Mouse (Mus musculus) brain, embryonic 14.5 days (tissue): ENCODE results near the gene 4931428L18Rik.

ENCODE experiments used
- CTCF ChIP-seq: fragments of 200-500 bp; IDR thresholded peaks from 2 replicates; pipeline ENCODE4 v1.5.1; 2012; ENCODE audit warnings: inconsistent platforms, mild to moderate bottlenecking, moderate library complexity, borderline replicate concordance; ENCODE audit not compliant: insufficient read depth, insufficient read length; ENCODE audit errors: extremely low read depth
- POLR2A ChIP-seq: fragments of 200-500 bp; IDR thresholded peaks from 2 replicates; pipeline ENCODE4 v1.6.1; 2012; ENCODE audit warnings: mild to moderate bottlenecking, inconsistent platforms, borderline replicate concordance; ENCODE audit not compliant: poor library complexity, insufficient read depth, insufficient read length, severe bottlenecking; ENCODE audit errors: extremely low read depth

DNA sequence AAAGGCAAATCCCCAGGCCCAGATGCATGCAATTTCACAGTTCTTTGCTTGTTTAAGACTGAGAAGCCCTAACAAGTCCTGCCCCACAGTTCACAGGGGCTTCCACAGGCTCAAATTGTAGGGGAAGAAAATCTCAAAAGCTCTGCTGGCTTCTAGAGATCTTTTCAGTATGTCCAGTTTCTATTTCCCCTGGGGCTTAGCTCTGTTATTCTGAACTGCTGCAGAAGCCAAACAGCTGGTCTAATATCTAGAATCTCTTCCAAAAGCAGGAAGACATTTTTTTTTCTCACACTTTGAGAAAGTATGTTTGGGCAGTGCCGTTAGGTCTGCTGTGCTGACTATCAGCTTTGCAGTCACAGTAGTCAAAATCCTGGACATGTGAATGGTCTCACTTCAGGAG is 7.7 kb downstream of the 4931428L18Rik start:
- TF ChIP-seq POLR2A (no peak), CTCF (no peak)
